Mouse (Mus musculus) adrenal gland (tissue): ENCODE measurements around the gene Tsga10.

ENCODE experiments used
- intact Hi-C: fragments of 180-260 bp; cut with DNase I; formaldehyde crosslinking; loops from one replicate; pipeline ENCODE4 v1.15.1; 2025

Tsga10 gene

DNA sequence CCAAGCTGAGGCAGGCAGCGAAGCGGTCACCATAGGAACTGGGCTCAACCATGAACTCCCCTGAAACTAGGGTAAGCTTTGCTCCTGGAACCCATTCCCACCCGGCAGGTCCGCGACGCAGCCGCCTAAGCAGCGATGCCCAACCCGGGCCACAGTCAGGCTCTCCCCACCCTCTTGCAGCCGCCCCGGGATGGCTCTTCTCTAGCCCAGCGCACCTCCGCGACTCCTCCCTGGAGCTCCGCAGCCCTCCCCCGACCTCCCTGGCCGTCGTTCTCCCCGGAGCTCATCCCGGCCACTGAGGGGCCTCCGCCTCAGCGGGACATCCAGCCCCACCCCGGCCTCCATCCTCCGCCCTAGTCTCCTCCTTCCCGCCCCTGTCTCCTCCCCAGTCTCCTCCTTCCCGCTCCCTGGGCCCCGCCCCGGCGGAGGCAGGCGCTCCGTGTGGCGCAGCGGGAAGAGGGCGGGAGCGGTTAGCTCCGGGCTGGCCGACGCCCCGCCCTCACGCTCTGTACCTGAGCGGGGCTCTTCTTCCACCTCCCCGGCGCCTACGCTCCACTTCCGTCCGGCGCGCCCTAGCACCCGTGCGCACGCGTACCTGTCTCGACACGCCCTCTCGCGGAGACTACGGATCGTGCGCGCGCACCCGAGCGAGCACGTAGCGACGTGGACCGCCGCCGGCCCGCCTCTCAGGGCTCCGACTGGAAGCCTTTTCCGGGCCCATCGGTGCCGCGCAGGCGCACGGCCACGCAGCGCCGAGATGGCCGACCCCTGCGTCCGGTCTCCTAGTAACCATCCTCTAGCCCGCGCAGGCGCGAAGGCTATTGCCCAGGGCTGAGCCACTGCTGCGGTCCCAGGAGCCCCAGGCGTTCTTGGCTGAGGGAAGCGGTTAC is 1.5 kb downstream of the Tsga10 start:
- intact Hi-C loops: no loop called here

DNA sequence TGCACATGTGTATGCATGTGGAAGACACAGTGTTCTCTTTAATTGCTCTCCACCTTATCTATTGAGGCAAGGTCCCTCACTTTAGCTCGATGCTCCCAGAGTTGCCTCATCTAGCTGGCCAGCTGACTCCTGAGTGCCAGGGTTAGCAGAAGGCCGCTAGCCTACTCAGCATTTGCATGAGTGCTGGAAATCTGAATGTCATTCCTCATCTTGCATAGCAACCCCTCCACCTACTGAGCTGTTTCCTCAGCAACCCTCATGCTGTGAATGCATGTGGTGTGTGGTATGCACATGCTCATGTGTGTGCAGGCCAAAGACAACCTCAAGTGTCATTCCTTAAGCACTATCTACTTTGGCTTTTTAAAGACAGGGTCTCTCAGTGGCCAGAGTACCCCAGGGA is 15.5 kb downstream of the Tsga10 start:
- intact Hi-C loops: no loop called here

DNA sequence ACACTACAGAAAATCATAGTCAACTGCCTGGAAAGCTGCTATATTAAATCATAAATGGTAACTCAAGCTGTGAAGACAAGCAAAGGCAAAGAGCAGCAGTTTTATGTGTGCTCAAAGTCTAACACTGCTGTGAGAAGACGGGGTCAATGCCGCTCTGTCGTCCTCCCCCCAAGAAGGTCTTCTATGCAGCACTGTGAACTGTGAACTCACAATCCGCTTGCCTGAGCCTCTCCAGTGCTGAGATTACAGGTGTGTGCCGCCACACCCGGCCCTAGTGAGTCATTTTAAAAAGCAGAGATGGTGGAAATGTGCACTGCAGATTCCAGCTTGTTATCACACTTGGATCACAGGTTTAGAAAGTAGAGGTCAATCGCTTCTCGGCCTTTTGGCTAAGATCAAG is 19.4 kb downstream of the Tsga10 start:
- intact Hi-C loops: no loop called here

DNA sequence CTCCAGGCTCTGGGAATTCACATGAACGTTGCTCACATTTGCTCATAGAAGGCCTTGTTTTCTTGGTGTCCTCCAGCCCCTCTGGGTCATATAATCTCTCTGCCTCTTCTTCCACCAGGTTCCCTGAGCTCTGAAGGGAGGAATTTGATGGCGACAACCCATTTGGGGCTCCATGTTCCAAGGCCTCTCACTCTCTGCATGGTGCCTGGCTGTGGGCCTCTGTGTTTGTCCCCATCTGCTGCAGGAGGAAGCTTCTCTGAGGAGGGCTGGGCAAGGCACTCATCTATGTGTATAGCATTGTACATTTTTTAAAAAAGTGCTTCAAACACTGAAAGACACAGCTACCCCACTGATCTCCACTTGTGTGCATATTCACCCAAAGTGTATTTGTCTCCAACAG is 34.5 kb downstream of the Tsga10 start:
- intact Hi-C loops: no loop called here

DNA sequence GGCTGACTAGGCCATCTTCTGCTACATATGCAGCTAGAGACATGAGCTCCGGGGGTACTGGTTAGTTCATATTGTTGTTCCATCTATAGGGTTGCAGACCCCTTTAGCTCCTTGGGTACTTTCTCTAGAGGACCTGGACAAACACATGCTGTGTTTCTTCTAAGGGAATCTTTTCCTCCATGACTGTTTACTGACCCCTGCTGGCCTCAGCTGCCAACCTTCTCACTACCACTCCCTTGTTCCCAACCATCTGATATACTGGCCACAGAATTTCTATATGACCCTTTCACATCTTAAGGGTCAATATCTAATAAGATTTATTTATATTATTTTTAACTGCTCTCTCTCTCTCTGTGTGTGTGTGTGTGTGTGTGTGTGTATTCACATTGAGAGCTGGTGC is 63.9 kb downstream of the Tsga10 start:
- intact Hi-C loops: loop anchor here (5.0 kb wide), 1 partner anchor 125 kb away; no protein-coding TSS in a partner anchor

DNA sequence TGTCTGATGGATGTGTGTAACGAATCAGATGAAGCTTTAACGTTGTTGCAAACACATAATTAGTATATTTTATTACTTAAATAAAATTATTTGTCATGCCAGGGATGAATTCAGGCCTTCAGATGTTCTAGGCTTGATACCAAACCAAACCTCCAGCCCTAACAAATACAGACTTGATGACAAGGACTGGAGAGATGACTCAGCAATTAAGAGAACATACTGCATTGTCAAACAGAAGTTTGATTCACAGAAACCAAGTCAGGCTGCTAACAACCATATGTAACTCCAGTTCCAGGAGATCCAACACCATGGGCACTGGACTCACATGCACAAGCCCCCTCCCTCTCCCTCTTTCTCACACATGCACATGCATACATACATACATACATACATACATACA is 65.9 kb downstream of the Tsga10 start:
- intact Hi-C loops: loop anchor here (5.0 kb wide), 1 partner anchor 123 kb away; no protein-coding TSS in a partner anchor

DNA sequence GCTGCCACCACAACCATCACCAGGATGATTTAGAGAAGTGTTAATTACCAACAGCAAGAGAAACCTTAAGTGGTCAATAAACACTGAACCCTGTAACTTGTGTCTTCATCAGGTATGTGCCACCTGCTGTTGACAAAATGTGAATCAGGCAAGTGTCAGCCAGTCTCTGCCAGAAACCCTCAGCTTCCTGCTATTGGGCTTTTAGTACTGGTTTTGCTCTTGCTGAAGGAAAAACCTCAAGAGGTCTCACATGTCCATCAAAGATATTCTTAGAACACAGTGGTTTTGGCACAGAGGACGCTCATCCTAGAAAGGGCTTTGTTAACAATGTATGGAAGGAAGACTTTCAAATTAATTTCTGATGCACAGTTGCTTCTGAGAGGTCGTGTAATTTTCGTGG is 66.7 kb downstream of the Tsga10 start:
- intact Hi-C loops: no loop called here

DNA sequence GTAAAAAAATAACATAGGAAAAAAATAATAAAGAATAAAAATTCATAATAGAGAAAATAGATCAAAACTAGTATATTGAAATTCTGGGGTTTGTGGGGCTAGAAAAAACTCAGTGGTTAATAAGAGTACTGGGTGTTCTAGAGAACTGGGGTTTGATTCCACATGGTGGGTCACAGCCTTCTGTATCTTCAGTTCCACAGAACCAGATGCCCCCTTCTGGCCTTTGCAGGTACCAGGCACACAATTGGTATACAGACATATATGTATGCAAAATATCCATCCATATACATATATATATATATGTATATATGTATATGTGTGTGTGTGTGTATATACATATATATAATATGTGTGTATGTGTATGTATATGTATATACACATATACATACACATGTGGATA is 106.8 kb downstream of the Tsga10 start:
- intact Hi-C loops: no loop called here

DNA sequence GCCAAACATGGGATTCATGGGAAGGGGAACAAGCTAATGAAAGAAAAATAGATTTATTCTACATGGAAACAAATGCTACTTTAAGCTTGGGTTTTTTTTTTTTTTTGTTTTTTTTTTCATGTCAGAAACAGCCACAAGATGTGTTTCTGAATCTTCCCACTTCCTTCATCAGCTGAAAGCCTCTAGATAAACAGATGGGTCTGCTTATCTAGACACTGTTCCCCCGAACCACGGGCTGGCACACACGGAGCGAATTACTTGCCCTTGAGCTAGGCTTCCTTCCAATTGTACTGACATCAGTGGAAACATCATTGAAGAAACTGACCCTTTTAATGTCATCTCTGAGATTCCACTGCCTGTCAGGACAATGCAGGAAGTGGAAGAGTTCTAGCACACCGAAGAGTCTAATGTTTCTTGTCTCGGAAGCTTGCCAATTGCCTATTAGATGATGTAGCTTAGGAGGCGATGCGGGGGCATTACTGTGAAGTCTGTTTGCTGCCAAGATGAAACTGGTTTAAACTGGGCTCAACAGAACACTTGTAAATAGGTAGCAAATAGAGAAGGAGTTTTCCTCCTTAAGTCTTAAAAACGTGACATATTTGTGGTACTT is 121.5 kb downstream of the Tsga10 start:
- intact Hi-C loops: no loop called here

DNA sequence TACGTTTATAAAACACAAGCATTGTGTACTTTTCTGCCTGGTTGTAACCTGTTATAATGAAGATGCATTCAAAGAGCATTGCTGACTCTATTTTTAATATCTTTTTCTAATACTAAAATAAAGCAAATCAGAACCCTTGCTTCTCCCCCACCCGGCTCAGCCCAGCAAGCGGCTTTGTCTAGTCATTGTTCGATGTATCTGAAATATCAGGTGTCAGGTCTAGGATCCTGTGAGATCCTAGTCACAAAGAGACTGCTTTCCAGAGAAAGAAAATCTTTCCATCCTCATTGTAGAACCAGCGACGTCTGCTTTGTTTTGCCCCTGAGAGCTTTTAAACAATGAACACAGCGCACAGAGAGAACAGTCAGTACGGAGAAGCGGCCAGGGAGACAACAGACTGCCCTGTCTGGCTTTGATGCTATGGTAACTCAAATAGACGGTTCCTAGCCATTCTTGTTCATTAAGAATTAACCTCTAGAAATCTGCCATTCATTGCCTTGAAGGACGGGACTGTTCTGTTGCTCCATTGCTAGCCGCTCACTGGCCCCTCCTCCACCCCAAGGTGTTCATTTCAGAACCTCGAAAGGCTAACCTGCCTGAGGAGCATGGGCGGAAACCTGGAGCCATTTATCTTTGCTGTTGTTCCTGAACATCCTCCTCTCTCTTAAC is 123.5 kb downstream of the Tsga10 start:
- intact Hi-C loops: no loop called here

DNA sequence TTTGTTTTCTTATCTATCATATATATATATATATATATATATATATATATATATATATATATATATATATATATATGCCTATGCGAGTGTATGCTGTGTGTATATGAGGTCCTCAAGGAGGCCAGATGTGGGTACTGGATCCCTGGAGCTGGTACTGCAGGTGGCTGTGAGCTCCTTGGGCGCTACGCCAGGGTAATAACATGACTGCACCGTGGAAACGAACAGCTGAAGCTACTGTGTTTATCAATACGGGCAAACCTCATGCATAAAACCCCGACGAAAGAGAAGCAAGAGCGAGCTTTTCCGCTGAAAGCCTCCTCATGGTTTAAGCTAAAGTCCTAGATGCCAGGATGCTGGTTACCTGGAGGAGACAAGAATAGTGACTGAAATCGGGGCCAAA is 124.1 kb downstream of the Tsga10 start:
- intact Hi-C loops: no loop called here

DNA sequence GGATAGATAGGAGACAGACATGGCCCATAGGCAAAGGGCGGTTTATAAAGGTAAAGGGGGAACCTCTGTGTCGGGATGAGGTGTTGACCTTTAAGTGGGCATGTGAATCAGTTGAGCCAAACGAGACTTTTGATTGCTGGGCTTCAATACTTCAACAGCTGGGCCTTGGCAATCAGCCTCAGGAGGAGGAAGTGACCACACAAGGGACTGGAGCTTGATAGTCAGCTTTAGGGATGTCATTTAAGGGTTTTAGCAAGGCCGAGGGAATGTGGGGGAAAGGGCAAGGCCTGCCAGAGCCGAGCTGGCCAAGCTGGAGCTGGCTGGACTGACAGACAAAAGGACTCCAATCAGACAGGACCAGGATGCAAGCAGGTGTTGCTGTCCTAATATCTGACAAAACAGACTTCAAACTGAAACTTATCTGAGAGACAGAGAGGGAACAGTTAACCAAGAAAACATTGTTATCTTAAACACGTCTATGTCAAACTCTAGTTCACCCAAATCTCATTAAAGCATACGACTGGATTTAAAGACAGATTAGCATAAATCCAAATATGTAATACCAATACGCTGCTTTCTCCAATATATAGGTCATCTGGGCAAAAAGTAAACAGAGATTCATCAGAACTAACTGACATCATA is 125.9 kb downstream of the Tsga10 start:
- intact Hi-C loops: no loop called here

DNA sequence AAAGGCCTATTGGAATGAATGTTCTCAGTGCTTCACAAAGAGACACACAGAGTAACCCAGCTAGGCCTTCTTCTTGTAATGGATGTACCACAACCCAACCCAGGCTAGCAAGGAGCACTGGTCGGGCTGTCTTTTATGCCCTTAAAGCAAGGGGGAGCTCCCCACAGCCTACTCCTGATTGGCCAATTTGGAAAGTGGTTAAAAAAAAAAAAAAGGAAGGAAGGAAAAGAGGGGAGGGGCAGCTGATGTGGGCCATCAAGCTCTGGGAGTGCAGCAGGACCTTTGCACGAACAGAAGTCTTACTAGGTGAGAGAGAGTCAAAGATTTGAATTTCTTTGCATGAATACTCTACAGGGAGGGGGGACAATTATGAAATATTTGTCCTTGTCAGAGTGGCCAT is 127.3 kb downstream of the Tsga10 start:
- intact Hi-C loops: no loop called here

DNA sequence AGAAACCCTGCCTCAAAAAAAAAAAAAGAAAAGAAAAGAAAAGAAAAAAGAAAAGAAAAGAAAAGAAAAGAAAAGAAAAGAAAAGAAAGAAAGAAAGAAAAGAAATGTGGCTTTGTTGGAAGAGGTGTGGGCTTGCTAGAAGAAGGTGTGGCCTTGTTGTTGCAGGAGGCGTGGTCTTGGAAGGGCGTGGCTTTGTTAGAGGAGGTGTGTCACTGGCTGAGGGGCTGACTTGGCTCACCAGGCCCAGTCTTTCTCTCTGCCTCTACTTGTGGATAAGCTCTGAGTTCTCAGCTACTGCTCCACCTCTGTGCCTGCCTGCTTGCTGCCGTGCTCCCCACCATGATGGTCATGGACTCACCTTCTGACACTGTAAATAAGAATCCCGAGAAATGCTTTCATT is 129.2 kb downstream of the Tsga10 start:
- intact Hi-C loops: no loop called here

DNA sequence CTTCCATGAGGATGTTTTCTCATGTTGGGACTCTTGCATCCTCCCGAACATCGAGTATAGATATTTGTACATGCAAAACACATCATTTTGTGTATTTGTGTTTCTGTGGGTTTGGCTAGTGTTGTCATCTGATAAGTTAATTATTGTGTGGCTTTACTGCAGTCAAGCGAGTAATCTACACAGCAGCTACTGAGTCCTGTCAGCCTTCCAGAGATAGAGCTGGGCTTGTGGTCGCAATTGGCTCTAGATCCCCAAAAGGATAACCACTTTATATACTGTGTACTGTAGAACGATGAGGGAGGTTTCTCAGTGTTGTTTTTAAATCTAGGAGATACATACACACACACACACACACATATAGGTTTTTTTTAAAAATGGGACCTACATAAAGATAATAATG is 130.3 kb downstream of the Tsga10 start:
- intact Hi-C loops: no loop called here

DNA sequence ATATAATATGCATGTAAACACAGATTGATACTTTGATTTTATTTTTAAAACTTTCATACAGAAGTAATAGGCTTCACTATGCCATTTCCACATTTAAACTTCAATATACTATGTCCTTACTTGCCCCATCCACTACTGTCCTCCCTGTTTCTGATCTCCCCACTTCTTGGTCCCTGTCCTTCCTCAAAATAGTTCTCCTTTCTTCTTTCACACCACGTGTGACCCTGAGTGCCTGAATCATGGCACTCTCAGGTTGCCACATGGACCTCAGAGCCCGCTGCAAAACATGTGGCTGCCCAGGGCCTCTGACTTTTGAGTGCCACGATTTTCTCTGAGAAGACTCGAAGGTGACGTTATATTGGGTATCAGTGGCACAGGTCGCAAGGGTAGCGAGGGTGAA is 131.4 kb downstream of the Tsga10 start:
- intact Hi-C loops: no loop called here

DNA sequence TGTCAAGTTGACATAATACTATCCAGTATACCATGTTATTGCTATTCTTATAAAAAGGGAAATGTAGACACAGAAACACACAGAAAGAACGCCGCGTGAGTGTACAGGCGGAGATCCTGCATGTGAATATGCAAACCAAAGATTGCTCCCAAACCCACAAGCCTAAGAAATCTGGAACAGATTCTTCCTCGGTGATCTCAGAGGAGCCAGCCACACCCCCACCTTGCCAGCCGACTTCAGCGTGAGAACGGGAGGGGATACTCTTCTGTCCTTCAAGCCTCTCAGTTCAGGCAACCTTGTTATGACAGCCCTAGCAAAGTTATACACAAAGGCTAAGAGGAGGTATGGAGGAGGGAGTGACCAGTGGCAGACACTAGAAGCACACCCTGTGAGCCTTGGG is 136.9 kb downstream of the Tsga10 start:
- intact Hi-C loops: no loop called here

DNA sequence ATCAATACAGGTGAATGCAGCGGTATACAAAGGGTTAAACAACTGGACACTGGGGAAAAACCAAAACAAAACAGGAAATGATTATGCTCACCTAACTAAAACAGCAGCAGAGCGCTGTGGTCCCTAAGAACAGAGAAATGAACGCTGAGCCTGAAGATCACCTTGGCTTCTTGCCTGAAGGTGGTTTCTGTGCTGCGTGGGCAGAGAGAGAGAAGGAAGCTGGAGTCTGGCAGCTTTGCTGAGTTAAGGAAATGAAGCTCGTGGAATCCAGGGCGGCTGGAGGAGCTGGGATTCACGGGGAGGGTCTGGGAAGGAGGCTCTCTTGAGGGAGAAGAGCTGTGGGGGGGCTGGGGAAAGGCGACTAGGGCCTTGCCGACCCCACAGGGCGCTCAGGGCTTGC is 138.2 kb downstream of the Tsga10 start:
- intact Hi-C loops: no loop called here

DNA sequence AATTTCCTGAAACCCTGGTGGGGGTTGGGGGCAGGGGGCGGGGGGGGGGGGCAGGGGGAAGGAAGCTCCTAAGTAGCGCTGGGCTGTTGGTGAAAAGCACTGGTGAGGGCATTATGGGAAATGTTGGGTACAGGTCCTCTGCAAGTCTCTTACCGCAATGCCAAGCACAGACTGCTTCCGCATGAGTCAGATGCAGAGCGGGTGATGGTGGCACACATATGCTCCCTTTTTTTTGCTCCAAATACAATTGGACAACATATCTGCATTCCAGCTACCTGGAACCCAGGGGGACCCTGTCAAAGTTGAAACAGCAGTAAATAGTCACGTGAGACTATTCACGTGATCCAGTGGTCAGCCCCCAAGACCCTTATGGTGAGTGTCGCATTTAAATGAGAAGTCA is 139.0 kb downstream of the Tsga10 start:
- intact Hi-C loops: no loop called here

DNA sequence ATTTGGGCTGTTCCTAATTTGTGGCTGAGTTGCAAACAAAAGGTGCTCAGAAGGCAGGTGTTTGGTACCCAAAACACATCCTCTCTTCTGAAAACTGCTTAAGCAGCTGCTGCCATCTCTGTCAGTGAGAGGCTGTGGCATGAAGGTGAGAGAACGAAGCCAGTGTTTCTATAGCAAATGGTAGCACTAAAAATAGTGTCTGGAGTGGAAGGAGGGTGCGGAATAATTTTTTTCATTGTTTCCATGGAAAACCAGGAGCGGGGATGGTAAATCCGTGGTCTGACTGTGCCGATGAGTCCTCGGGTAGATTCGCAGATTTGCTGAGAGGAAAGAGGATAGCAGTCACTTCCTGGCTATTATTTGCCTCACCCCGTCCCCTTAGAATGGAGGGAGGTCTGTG is 139.8 kb downstream of the Tsga10 start:
- intact Hi-C loops: no loop called here

DNA sequence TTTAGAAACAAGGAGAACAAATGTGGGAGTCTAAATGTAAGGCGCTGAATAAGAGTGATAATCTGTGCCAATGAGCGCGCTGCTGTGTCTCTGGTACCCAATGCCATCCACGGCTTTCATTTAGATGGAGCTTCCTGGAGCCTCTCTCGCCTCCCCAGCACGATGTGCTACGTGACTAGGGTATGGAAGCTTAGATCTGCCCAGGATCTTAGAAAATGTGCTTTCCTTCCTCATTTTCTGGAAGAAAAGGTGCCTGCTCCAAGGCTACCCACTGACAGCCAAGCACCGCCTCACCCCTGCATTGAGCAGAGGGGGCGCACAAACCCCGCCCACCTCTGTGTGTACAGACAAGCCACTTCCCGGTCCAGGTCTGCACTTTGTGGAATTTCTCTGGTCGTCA is 140.3 kb downstream of the Tsga10 start:
- intact Hi-C loops: no loop called here

DNA sequence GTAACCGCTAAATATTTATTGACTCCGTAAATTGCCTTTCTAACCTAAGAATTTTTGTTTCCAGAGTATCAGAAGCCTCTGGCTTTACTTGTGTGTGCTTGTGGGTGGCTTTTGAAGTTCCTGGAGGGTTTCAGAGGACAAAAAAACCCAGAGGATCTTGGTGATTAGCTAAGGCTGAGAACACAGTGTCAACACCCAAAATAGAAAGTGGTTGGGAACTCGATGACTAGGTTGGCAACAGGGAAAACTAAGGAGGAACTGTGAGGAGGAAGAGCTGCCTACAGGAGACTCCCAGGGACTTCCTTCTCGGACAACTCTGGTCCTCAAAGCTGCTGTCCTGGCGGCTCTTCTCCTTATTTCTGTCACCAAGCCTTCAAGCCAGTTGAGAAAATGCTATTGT is 145.1 kb downstream of the Tsga10 start:
- intact Hi-C loops: no loop called here
